Mouse (Mus musculus): ENCODE results near the gene Rspo4. TPM values are rescaled to one million over a fixed set of nuclear protein-coding genes. Genes with fewer than 3 reads are reported as not detected.

Gene Rspo4
- 0.25 TPM for polyA plus RNA-seq (2014; fragmentation: Illumina TruSeq; extraction: RNeasy Lipid Tissue Mini Kit (QIAGEN cat#74804); ENCODE audit: low read depth, low replicate concordance)

DNA sequence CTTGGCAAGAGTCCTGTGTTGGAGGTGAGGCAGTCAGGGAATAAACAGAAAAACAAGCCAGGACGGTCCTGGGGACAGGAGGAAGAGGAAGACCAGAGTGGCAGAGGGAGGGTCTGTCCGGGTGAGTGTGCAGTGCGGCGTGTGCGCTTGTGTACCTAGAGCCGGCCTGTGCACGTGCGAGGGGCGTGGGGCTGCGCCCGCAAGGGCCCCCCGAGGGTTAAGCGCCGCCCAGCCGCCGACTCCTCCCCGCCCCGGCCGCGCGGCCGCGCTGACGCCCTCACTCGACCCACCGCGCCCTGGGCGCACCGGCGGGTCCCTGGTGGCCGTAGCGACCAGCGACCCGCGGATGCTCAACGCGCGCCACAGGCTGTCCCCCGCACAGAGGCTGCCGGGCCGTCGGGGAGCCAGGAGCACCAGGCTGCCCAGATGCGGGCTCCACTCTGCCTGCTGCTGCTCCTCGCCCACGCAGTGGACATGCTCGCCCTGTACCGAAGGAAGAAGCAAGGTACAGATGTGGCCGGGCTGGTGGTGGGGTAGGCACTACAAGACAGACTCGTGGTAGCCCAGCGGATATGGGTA is at the start of gene Rspo4:
TSS of gene Rspo4 (plus strand) at position 280 of the 579 bp plus-strand sequence.

DNA sequence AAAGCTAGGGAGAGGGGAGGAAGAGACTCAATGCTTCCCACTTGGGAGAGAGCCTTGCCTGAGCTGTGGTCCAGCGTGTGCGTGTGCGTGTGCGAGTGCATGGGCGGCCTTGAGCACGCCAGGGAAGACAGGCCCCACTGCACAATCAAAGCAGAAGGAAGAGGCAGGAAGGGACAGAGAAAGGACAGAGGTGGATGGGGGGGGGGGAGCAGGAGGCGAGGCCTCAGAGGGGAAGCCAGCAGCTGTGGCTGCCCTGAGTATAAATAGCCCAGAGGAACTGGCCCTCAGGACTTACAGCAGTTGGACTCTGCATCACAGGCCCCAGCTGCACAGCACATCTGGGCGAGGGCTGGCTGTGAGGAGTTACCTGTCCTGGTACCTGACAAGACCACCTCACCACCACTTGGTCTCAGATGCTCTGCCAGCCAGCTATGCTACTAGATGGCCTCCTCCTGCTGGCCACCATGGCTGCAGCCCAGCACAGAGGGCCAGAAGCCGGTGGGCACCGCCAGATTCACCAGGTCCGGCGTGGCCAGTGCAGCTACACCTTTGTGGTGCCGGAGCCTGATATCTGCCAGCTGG is 68.3 kb downstream of the Rspo4 start, which contains the start of gene Angpt4:
TSS of gene Angpt4 (plus strand) at position 292 of the 582 bp plus-strand sequence.

Other genes with a start within 250 kb of the Rspo4 start
- gene Snph, start 210.3 kb upstream of the Rspo4 start, polyA plus RNA-seq (2014; fragmentation: Illumina TruSeq; extraction: RNeasy Lipid Tissue Mini Kit (QIAGEN cat#74804); ENCODE audit: low read depth, low replicate concordance): not detected
- 11.4 TPM for gene Rad21l, start 174.4 kb upstream of the Rspo4 start, polyA plus RNA-seq (2014; fragmentation: Illumina TruSeq; extraction: RNeasy Lipid Tissue Mini Kit (QIAGEN cat#74804); ENCODE audit: low read depth, low replicate concordance)
- not detected for gene Tmem74b, start 140.9 kb upstream of the Rspo4 start, polyA plus RNA-seq (2014; fragmentation: Illumina TruSeq; extraction: RNeasy Lipid Tissue Mini Kit (QIAGEN cat#74804); ENCODE audit: low read depth, low replicate concordance)
- gene Psmf1, start 98.7 kb upstream of the Rspo4 start, polyA plus RNA-seq (2014; fragmentation: Illumina TruSeq; extraction: RNeasy Lipid Tissue Mini Kit (QIAGEN cat#74804); ENCODE audit: low read depth, low replicate concordance): 79.3 TPM
- 0.17 TPM for gene Angpt4, start 68.3 kb downstream of the Rspo4 start, polyA plus RNA-seq (2014; fragmentation: Illumina TruSeq; extraction: RNeasy Lipid Tissue Mini Kit (QIAGEN cat#74804); ENCODE audit: low read depth, low replicate concordance)
- gene Fam110a, start 137.3 kb downstream of the Rspo4 start, polyA plus RNA-seq (2014; fragmentation: Illumina TruSeq; extraction: RNeasy Lipid Tissue Mini Kit (QIAGEN cat#74804); ENCODE audit: low read depth, low replicate concordance): 3.7 TPM
- 9.6 TPM for gene Slc52a3, start 153.6 kb downstream of the Rspo4 start, polyA plus RNA-seq (2014; fragmentation: Illumina TruSeq; extraction: RNeasy Lipid Tissue Mini Kit (QIAGEN cat#74804); ENCODE audit: low read depth, low replicate concordance)
- not detected for gene Scrt2, start 238.6 kb downstream of the Rspo4 start, polyA plus RNA-seq (2014; fragmentation: Illumina TruSeq; extraction: RNeasy Lipid Tissue Mini Kit (QIAGEN cat#74804); ENCODE audit: low read depth, low replicate concordance)